Mouse (Mus musculus) erythroblast, embryonic 14.5 days (primary cell): ENCODE results near the gene Cdk1.

ENCODE experiments used
- GATA1 ChIP-seq: IDR thresholded peaks from 2 replicates; pipeline ENCODE4 v1.6.1; 2012; ENCODE audit warnings: low read length, inconsistent platforms, mixed read lengths
- TAL1 ChIP-seq: IDR thresholded peaks from 3 replicates; pipeline ENCODE4 v1.6.1; 2012; ENCODE audit warnings: low read length, inconsistent platforms, mixed read lengths

DNA sequence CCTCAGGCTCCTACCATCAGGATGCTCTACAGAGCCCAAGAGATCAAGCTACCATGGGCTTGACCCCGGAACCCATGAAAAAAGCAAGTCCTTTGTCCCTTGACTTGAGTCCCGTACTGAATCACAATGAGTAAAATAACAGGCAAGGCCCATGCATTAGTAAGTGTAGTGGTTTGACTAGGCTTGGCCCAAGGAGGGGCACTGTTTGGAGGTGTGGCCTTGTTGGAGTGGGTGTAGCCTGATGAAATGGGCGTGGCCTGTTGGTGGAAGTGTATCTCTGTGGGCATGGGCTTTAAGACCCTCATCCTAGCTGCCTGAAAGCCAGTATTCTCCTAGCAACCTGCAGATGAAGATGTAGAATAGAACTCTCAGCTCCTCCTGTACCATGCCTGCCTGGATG, 47.9 kb downstream of the Cdk1 start:
- no peak for TF ChIP-seq TAL1
- TF ChIP-seq GATA1 = no peak
